Mouse (Mus musculus) fat pad, adult 2 months (tissue): ENCODE measurements at regions not wholly inside any gene's neighbourhood (a gene's known extent, or its start where the extent isn't known, plus 50 kb on each side); places are given as distances from the start of the nearest gene placed in this dataset.

Experiments used
- DNase-seq: peaks from one replicate; pipeline ENCODE4 v3.0.0-alpha.2; 2011; ENCODE audit warnings: low read depth, low spot score; ENCODE audit errors: extremely low read depth

- DNase-seq, result no peak
Observed at GRCm38 (mm10) chr1:72002471-72003116, 209.5 kb downstream of the Mreg start.

- DNase-seq, result no peak
Observed at GRCm38 (mm10) chr1:72000741-72001140, 211.4 kb downstream of the Mreg start.

- DNase-seq, result no peak
Observed at GRCm38 (mm10) chr1:71996828-71997227, 215.3 kb downstream of the Mreg start.

DNA sequence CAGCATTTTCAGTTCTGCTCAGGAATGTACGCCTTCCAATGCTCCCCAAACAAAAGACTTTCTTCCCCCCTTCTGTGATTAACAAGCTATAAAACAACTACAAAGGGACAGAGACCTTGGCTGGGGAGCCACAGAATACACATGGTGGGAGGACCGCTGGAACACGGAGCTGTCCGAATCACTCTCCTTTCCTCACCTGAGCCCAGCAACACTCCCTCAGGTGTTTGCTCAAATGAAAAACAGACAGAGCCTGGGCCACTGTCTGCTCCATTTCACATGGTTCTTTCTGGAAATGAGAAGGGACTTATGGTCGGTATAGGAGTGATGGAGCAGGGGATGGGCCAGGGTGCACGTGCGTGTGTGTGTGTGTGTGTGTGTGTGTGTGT, 215.9 kb downstream of the Mreg start:
- no peak for DNase-seq

GRCm38 (mm10) chr1:71995573-71996233, 216.4 kb downstream of the Mreg start:
- DNase-seq, result no peak

DNA sequence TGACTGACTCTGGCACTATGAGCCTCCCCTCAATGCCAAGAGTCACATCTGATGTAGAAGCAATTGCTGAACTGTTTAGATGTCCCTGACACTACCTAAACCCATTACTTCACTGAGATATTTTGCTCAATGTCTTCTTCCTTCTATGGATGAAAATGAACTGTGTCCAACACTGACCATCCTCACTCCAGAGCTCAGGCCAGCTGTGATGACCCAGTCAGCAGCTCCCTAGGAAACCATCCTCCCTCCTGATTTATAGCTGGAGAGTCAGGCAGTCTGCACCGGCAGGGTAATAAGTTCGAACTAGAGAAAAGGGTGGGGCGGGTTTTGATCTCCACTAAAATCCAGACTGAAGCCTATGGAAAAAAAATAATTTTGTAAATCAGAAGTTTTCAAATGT, 221.2 kb downstream of the Mreg start:
- DNase-seq, result no peak

DNA sequence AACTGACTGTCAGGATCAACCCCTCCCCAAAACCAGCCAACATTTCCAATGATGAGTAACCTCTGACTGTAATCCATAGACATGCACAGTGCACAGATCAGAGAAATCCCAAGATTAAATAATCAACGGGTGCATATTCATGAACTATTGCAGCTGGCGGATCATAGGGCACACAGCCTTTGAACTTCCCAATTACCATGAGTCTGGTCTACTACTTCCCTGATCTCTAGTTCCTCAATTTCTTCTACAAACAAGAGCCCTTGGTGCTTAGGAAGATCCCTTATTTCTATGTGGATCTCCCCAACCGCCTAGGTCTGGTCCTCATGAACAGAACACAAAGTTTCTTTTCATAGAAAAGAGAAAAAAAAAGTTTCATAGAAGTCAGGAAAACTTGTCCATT, 224.0 kb downstream of the Mreg start:
- DNase-seq, result no peak

GRCm38 (mm10) chr1:71986047-71986446, 226.1 kb downstream of the Mreg start:
- DNase-seq, result no peak

DNA sequence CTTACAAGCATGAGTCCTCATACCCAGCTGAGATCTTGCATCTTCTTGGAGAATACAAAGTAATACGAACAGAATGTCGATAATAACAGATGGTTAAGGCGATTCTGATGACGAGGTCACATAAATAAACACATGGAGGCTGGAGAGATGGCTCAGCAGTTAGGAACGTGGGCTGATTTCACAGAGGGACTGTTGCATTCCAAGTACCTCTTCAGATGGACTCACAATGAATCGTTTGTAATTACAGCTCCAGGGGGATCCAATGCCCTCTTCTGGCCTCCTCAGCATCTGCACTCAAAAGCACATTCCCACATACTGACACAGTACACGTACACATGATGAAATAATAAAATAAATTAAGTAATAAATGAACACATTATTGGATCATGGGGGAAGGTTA, 228.3 kb downstream of the Mreg start:
- no peak for DNase-seq

- no peak for DNase-seq
Observed at GRCm38 (mm10) chr1:71982423-71983262, 229.5 kb downstream of the Mreg start.

DNA sequence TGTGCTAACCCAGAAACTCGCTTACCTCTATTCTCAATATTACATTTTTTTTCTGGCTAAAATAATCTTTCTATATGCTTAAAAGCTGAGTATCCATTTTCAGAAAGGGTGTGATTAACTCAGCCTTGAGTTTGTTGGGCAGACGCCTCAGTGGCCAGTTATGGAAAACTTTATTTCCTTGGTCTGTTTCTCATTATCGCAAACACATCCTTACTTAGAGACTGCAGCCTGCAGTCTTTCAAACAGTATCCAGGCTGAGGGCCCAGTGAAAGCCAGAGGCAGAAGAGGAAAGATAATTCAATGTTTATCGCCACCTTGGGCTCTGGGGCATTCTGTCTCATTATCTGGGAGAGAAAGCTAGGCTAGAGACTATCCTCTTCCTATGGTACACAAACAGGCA, 231.5 kb downstream of the Mreg start:
- DNase-seq, result no peak

GRCm38 (mm10) chr1:71979261-71979660, 232.8 kb downstream of the Mreg start:
- DNase-seq, result no peak

GRCm38 (mm10) chr1:71977361-71977760, 234.7 kb downstream of the Mreg start:
- DNase-seq, result no peak

- DNase-seq, result no peak
Observed at GRCm38 (mm10) chr1:71974715-71975114, 237.4 kb downstream of the Mreg start.

DNA sequence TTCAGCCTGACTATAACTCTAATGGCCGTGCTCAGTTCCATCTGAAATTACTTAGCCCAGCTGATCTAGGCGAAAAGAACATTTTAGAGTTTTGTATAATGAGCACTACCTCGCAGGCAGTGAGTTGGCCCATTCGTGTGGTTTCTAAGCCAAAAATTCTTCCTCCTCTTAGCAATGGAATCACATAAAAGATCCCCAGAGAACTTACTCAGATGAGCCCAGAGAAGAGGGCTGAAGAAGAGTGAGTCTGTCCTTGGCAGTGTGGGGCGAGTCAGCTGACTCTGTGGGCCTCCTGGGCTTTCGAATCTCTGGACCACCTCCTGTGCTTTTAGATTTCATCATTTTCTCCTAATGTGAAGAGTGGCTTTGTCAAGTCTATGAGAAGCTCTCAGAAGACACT, 240.2 kb downstream of the Mreg start:
- no peak for DNase-seq

DNA sequence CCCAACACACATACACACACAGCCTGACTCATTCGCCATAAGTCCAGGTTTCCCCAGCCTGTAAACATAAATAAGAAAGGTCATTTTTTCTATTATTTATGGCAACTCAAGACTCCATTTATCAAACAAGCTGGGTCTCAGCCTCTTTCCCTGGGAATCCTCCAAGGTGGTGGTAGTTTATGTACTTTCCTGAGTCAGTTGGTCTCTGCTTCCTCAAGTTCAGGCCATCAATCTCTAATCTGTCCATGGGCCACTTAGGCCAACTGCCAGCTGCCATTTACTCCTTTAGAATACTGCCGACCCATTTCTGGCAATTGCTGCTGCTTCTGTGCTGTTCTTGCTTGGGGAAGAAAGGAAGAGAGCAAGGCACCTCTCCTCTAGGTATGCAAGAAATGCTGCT, 241.3 kb downstream of the Mreg start:
- DNase-seq, result no peak

DNA sequence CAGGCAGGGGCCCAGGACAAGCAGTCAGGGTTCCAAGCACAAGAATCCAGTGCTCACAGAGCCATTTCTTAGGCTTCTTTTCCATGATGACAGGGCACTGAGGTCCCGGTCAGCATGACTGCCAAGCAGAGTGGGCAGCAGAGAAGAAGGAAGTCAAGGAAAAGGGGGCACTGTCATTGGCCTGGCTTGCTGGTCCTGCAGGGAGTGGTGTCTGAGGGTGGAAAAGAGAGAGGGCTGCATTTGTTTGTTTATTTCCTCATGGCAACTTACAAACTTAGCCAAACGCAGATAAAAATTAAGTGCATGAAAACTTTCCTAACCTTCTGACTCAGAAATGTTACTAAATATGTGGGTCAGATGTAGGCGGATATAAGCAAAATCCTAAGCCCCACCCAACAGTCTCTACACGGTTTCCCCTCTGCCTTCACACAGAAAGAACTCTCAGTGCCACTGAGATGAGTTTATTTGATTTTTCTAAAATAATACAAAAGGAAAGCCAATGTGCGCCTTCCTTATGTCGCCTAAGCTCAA, 244.5 kb downstream of the Mreg start:
- DNase-seq, result no peak

- no peak for DNase-seq
Observed at GRCm38 (mm10) chr1:71964450-71965126, 247.5 kb downstream of the Mreg start.

DNA sequence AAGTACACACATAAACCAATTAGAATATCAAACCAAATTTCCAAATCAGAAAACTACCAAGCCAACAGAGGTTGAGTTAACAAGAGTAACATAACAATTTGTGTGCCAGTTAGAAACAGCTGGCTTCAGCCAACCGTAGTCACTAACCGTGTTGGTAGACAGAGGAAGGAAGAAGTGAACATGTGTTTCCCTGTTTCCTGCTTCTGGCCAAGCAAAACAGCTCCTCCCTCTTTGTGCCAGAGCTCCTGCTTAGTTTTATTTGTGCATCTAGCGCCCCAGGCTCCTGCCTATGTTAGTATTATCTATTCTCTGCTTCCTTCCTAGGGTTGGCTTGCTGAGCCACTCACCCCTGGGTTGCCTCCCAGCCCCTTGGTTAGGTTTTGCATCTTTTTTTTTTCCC, 255.2 kb downstream of the Mreg start:
- DNase-seq, result no peak

DNA sequence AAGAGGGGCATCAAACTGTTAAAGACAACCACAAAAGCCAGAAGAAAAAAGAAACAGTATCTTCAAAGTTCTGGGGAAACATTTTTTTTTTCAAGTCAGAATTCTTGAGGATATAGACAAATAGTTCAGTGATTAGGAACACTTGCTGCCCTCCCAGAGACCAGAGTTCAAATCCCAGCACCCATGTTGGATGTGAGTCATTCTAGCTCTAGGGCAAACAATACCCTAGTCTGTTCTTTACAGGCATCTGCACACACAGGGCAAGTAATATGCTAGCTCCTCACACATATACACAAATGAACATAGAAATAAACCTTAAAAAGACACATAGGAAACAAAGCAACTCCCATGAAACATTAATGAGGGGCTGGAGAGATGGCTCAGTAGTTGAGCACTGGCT, 256.8 kb downstream of the Mreg start:
- DNase-seq, result no peak

- no peak for DNase-seq
Observed at GRCm38 (mm10) chr1:71953292-71953691, 258.8 kb downstream of the Mreg start.
